Mouse (Mus musculus) midbrain, embryonic 14.5 days (tissue): ENCODE results near the gene Bcl3. TPM values are rescaled to one million over a fixed set of nuclear protein-coding genes. Genes with fewer than 3 reads are reported as not detected.
"Not testable (repeated sequence)": the region's sequence is repeated elsewhere in the genome, so short reads cannot be mapped to it uniquely, and the experiment has no call there.

Experiments used
- ATAC-seq: fragments of 200-750 bp; cut with Nextera tagmentation; 2 replicates; pipeline ENCODE4 v1.8.0; 2017; ENCODE audit warnings: moderate number of reproducible peaks, moderate library complexity; ENCODE audit not compliant: low FRiP score, low TSS enrichment
- DNase-seq: peaks from one replicate; pipeline ENCODE4 v3.0.0-alpha.2; 2015
- H3K27ac ChIP-seq: fragments of 300-500 bp; sonication (generic); replicated peaks from 2 replicates; pipeline ENCODE4 v1.5.1; 2014; ENCODE audit warnings: mild to moderate bottlenecking, low read depth, low read length, moderate library complexity
- H3K27me3 ChIP-seq: fragments of 300-500 bp; sonication (generic); 2 replicates; pipeline ENCODE4 v1.6.1; 2014; ENCODE audit warnings: low read length, control low read depth, mixed read lengths; ENCODE audit not compliant: control insufficient read depth, insufficient read depth
- H3K36me3 ChIP-seq: fragments of 300-500 bp; sonication (generic); 2 replicates; pipeline ENCODE4 v1.6.1; 2014; ENCODE audit warnings: low read length, control low read depth; ENCODE audit not compliant: control insufficient read depth, insufficient read depth
- H3K4me1 ChIP-seq: fragments of 300-500 bp; sonication (generic); 2 replicates; pipeline ENCODE4 v1.6.1; 2014; ENCODE audit warnings: mild to moderate bottlenecking, antibody characterized with exemption, low read length, control low read depth; ENCODE audit not compliant: control insufficient read depth, insufficient read depth
- H3K4me2 ChIP-seq: fragments of 300-500 bp; sonication (generic); 2 replicates; pipeline ENCODE4 v1.6.1; 2014; ENCODE audit warnings: mild to moderate bottlenecking, low read length, moderate library complexity
- H3K4me3 ChIP-seq: fragments of 300-500 bp; sonication (generic); replicated peaks from 2 replicates; pipeline ENCODE4 v1.5.1; 2014; ENCODE audit warnings: low read depth, low read length
- H3K9ac ChIP-seq: fragments of 300-500 bp; sonication (generic); replicated peaks from 2 replicates; pipeline ENCODE4 v1.6.1; 2014; ENCODE audit warnings: mild to moderate bottlenecking, low read length, moderate library complexity
- H3K9me3 ChIP-seq: fragments of 300-500 bp; sonication (generic); 2 replicates; pipeline ENCODE4 v1.6.1; 2016; ENCODE audit warnings: low read length, control low read depth, mixed read lengths; ENCODE audit not compliant: control insufficient read depth
- WGBS: fragments of 180-500 bp; shearing (Covaris S2); extraction: QIAGEN DNeasy Blood & Tissue Kit; methylation state at CpG from one replicate; pipeline ENCODE4 v1.1.7; 2014; 5-methylcytosine and 5-hydroxymethylcytosine counted together
- polyA plus RNA-seq: library from polyadenylated mRNA; unstranded; fragments of >200 nt; fragmentation: Nextera tagmentation; extraction: Ambion mirVana; gene quantifications from 2 replicates; pipeline ENCODE4 v1.2.1, GENCODE M21; 2014

The Bcl3 gene
- polyA plus RNA-seq, 1 experiment from 2014 or later = 1.2 TPM

DNA sequence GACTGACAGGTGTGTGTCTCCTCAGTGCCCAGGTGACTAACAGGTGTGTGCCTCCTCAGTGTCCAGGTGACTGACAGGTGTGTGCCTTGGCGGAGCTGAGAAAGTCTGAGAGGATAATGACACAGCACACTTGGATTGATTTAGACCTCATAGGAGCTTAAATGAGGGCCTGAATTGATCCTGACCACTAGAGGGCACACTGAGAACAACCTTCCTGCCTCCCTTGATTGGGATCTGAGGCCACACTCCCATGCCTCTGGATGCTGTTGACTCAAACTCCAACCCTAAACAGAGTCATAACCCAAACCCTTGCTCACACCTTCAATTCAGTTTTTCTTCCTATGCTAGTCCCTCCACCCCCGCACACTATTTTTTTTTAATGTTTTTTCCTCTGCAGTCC is 21.8 kb downstream of the Bcl3 start:
- no peak overlapping the region for H3K9ac ChIP-seq
- no peak overlapping the region for H3K4me3 ChIP-seq
- H3K36me3 ChIP-seq = no peaks in the 10 kb centered on the region
- ATAC-seq (no peak), DNase-seq (peak; percentile 71)
- H3K4me1 ChIP-seq = no peaks in the 10 kb centered on the region
- H3K27me3 ChIP-seq = peaks cover 15% of the 10 kb centered on the region
- no peaks in the 10 kb centered on the region for H3K9me3 ChIP-seq
- H3K4me2 ChIP-seq = no peak overlapping the region
- 35% methylated on average over 2 of the region's 2 CpGs for WGBS
- no peak overlapping the region for H3K27ac ChIP-seq

DNA sequence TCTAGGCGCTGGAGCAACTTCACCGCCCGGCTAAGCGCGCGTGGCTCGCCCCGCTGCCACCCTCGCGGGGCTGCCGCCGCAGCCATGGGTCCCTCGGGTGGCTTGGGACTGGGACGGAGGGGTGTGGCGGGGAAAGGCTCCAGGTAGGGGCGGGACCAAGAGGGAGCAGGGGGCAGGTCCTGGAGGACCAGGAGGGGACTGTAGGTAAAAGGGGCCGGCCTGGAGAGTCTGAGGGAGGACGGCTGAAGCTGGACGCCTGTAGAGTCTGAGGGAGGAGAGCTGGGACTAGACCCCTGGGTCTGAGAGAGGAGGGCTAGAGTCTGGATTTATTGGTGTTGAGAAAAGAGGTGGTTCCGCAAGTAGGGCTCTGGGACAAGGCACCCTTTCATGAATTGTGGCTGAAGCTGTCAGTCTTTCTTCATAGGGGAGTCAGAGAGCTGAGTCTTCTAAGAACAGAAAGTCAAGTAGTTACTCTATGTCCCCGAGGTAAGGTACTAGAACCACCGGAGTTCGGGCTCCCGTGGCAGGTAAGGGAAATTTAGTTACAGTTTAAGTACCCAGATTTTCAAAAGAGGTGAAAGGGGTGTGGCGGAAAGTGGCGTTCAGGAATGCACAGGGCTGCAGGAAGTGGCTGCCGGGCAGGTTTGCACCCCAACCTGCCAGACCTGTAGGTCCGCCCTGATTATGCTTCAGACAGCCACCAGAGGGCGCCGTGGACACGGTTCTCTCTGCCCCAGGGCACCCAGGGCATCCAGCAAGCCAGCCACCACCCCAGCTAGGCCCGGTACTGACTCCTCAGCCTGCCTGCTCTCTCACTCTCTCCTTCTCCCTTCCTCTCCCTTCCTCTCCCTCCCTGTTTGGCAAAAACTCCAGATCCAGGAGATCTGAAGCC is 25.6 kb downstream of the Bcl3 start, which contains the start of gene Cblc:
Cblc (minus strand) TSS at position 113 of the 892 bp plus-strand sequence.
- ATAC-seq (no peak), DNase-seq (peak; percentile 68)
- Histone ChIP-seq H3K27me3 (peaks cover 16% of the 10 kb centered on the region), H3K4me3 (no peak within 1 kb of the TSS), H3K9me3 (no peaks in the 10 kb centered on the region), H3K27ac (no peak within 1 kb of the TSS), H3K9ac (no peak within 1 kb of the TSS), H3K4me1 (no peaks in the 10 kb centered on the region), H3K4me2 (no peak within 1 kb of the TSS), H3K36me3 (no peaks in the 10 kb centered on the region)
- WGBS = 4% methylated on average over 32 of the region's 32 CpGs

DNA sequence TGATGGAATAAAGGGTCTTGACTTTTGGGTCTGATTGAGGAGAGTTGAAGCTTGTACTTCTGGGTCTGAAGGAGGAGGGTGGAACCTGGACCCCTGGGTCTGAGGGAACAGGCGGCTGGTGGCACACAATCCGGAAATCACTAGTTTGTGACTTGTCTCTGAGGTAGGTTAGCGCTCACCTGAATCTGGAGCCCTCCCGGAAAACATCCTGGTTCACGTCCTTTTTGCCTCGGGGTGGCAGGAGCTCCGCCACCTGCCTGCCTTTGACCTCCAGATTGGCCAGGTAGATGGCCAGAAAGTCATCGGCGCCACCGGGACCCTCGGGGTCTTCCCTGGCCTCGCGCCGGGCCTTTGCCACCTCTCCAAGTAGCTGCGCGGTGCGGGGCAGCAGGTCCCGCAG is 26.3 kb downstream of the Bcl3 start:
- Histone ChIP-seq H3K4me1 (no peaks in the 10 kb centered on the region), H3K9me3 (no peaks in the 10 kb centered on the region), H3K27me3 (peaks cover 16% of the 10 kb centered on the region), H3K4me2 (no peak overlapping the region), H3K9ac (no peak overlapping the region), H3K27ac (no peak overlapping the region), H3K36me3 (no peaks in the 10 kb centered on the region), H3K4me3 (no peak overlapping the region)
- ATAC-seq = no peak
- 15% methylated on average over 18 of the region's 18 CpGs for WGBS
- no peak for DNase-seq

DNA sequence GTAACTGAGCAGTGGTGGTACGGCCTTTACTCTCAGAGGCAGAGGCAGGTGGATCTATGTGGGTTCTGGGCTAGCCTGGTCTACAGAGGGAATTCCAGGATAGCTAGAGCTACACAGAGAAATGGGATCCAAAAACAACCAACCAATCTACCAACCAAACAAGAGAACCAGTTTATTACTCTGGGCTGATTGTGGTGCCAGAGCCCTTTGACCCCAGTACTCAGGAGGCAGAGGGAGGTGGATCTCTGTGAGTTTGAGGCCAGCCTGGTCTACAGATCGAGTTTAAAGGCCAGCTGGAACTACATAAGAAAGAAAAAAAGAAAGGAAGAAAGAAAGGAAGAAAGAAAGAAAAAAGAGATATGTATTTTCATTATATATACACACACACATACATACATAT is 27.3 kb downstream of the Bcl3 start:
- Histone ChIP-seq H3K9me3 (no peaks in the 10 kb centered on the region), H3K4me2 (no peak overlapping the region), H3K36me3 (no peaks in the 10 kb centered on the region), H3K4me1 (no peaks in the 10 kb centered on the region), H3K9ac (no peak overlapping the region), H3K4me3 (no peak overlapping the region), H3K27me3 (peaks cover 16% of the 10 kb centered on the region), H3K27ac (no peak overlapping the region)
- ATAC-seq (no peak), DNase-seq (no peak)
- WGBS = 60% methylated on average over 2 of the region's 2 CpGs

DNA sequence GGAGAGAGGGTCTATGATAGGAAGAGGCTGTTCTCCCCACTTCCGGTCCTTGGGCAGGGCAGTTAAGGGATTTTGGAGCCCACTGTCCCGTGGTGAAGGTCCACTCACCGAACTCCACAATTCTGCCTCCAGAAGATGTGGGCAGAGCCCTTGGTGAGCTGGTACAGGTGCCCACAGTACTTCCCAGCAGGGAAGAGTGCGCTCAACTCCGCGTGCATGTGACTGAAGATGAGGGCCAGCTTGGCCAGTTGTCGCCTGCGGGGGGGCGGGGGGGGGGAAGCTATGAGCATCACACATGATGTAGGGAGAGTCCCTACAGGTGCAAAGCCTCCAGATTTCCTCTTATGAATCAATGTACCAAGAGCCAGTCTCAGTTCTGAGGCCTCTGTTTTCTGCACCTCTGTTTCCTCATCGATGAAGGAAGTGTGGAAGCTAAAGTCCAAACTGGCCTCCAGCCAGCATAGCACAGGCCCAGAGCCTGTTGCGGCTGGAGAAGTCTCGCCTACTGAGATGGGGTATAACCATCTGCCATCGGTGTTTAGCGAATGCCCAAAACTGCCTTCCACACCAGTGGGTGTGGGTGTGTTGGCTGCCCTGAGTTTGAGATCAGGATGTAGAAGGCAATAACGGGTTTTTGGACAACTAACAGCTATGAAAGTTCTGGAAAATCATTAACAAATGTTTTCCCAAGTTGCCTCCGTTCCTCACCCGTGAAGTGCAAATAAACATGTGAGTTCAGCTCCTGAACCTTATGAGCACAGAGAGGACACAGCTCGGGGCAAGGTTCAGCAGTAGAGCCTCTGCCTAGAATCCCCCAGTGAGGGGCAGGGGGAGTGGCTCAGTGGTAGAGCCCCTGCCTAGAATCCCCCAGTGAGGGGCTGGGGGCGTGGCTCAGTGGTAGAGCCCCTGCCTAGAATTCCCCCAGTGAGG is 29.6 kb downstream of the Bcl3 start:
- Histone ChIP-seq H3K9ac (no peak overlapping the region), H3K9me3 (no peaks in the 10 kb centered on the region), H3K4me2 (no peak overlapping the region), H3K4me1 (no peaks in the 10 kb centered on the region), H3K27me3 (peaks cover 16% of the 10 kb centered on the region), H3K36me3 (no peaks in the 10 kb centered on the region), H3K4me3 (no peak overlapping the region), H3K27ac (no peak overlapping the region)
- 91% methylated on average over 19 of the region's 19 CpGs for WGBS
- no peak for DNase-seq
- ATAC-seq = no peak

DNA sequence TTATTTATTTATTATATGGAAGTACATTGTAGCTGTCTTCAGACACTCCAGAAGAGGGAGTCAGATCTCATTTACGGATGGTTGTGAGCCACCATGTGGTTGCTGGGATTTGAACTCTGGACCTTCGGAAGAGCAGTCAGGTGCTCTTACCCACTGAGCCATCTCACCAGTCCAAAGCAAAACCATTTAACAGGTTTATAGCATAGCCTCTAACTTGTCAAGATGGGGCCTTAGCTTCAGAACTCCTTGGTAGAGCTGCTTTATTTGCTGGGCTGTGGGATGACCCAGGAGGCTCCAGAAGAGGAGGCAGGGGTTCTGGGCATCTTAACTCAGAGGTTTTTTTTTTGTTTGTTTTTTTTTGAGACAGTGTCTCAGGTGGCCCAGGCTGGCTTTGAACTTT is 31.1 kb downstream of the Bcl3 start:
- H3K4me2 ChIP-seq, H3K9ac ChIP-seq, ATAC-seq, H3K9me3 ChIP-seq, H3K4me3 ChIP-seq, DNase-seq, H3K27me3 ChIP-seq, H3K4me1 ChIP-seq, H3K36me3 ChIP-seq, H3K27ac ChIP-seq: not testable (repeated sequence)
- 78% methylated on average over 2 of the region's 2 CpGs for WGBS

DNA sequence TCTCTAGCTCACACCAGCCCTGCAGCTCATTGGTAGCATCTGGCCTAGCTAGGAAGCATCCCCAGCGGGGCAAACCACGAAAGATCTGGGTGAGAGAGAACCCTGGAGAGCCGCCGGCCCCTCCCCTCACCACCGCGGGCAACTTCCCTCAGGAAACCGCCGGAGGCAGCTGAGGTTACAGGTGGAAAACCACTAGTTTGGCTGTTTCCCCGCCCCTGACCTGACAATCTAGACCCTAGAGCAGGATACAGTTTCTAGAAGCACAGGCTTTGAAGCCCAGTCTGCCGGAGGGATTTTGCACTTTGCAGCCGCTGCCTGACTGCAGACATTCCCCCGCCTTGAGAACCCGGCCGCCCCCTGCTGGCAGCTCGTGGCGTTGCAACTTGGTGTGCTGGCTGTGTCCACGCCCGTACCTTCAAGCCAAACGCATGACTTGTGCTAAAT is 32.6 kb downstream of the Bcl3 start:
- Histone ChIP-seq H3K27me3 (no peaks in the 10 kb centered on the region), H3K27ac (no peak overlapping the region), H3K4me1 (no peaks in the 10 kb centered on the region), H3K4me3 (peak overlapping the region; percentile 30), H3K9ac (peak overlapping the region; percentile 34; the same call in 1 of the 2 replicates), H3K9me3 (no peaks in the 10 kb centered on the region), H3K4me2 (peak overlapping the region; percentile 59), H3K36me3 (no peaks in the 10 kb centered on the region)
- DNase-seq (peak; percentile 92), ATAC-seq (peak; percentile 59; the same call in 1 of the 2 replicates)
- WGBS = under 1% methylated on average over 19 of the region's 19 CpGs

DNA sequence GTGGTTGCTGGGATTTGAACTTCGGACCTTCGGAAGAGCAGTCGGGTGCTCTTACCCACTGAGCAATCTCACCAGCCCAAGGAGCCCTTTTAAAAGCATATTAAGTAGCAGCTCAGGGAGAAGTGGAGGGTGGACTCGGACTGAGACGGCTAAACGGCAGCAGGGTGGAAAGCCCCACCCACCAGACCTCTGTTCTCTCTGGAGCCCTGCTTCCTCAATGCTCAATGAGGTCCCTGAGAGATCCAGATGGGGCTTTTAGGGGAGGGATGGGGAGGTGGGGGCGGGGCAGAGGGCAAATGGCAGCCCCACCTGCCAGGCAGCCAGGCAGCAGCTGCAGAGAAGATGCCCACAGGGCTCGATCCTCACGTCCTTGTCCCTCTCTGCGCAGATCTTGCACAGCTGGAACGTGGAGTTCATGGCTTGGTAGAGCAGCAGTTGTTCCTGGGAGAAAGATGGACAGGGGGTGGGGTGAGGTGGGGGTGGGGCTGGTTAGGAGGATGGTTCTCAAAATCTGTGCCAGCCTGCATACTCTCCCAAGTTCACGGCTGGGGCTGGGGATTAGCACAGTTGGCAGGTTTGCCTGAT is 36.6 kb downstream of the Bcl3 start:
- no peak for ATAC-seq
- Histone ChIP-seq H3K27ac (no peak overlapping the region), H3K36me3 (no peaks in the 10 kb centered on the region), H3K27me3 (no peaks in the 10 kb centered on the region), H3K9me3 (no peaks in the 10 kb centered on the region), H3K9ac (no peak overlapping the region), H3K4me3 (no peak overlapping the region), H3K4me2 (no peak overlapping the region), H3K4me1 (no peaks in the 10 kb centered on the region)
- DNase-seq = no peak
- 47% methylated on average over 12 of the region's 12 CpGs for WGBS
